8 mouse cellular contexts compared by ENCODE assay signal in the genomic region with DNA sequence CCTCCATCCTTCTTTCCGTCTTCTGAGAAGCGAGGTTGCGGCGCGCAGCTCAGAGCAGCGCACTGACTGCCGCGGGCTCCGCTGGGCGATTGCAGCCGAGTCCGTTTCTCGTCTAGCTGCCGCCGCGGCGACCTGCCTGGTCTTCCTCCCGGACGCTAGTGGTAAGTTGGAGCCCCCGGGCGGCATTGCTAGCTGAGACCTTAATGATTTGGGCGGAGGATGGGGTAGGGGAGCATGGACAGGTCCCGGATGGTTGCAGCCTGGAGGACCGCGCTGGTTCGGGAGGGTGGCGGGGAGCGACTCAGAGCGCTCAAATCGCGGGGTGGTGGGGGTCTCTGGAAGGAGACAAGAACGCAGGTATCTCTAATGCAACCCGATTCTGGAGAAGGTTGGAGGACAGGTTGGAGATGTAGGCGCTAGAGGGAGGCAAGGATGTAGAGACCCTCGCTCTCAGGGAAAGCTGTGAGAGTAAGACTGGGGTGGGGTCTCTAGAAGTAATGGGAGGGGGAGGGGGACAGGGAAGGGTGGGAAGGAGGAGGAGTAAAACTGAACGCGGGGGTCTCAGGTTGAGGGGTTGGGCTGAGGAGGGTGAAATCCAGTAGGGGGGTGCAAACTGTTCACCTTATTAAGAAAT. TPM values are rescaled to one million over a fixed set of nuclear protein-coding genes. Genes with fewer than 3 reads are reported as not detected.
DNase-seq lines count a peak whose midpoint lies in the region; ATAC-seq lines count a peak whose summit lies in the region.

No protein-coding gene starts in this region.

- H3K4me3 ChIP-seq in lung, embryonic 16.5 days (ENCODE audit: low read length): peak overlapping the region; percentile 0; the same call in 1 of the 2 replicates
- H3K4me3 ChIP-seq in neural tube, embryonic 15.5 days (replicated peaks): peak overlapping the region; percentile 47

- no peak for ATAC-seq in cerebellum, adult (ENCODE audit: insufficient number of reproducible peaks, low FRiP score, low TSS enrichment)
- no peak for ATAC-seq in lung, embryonic 16.5 days (ENCODE audit: low read depth)
- ATAC-seq in neural tube, embryonic 15.5 days (ENCODE audit: low FRiP score): peak; percentile 83

- 14% methylated on average over 33 of the region's 37 CpGs for WGBS in lung, embryonic 16.5 days
- 20% methylated on average over 37 of the region's 37 CpGs for WGBS in neural tube, embryonic 15.5 days

- H3K9ac ChIP-seq in lung, embryonic 16.5 days (ENCODE audit: low read length): no peak overlapping the region
- H3K9ac ChIP-seq in neural tube, embryonic 15.5 days (replicated peaks): peak overlapping the region; percentile 47

- H3K4me2 ChIP-seq in lung, embryonic 16.5 days (ENCODE audit: low read depth, low read length): peak overlapping the region; percentile 20
- H3K4me2 ChIP-seq in neural tube, embryonic 15.5 days: peak overlapping the region; percentile 67

- H3K4me1 ChIP-seq in lung, embryonic 16.5 days (replicated peaks; ENCODE audit: control insufficient read depth, insufficient read depth, low read length): no peaks in the 10 kb centered on the region
- H3K4me1 ChIP-seq in neural tube, embryonic 15.5 days: no peaks in the 10 kb centered on the region

- H3K27ac ChIP-seq in lung, embryonic 16.5 days (ENCODE audit: low read length): no peak overlapping the region
- 0 out of 2 replicates have a peak overlapping the region, but pooled peaks have one; percentile 51 for H3K27ac ChIP-seq in neural tube, embryonic 15.5 days (replicated peaks)

- peak; percentile 32 to 41 for DNase-seq in cerebellum, postnatal 14 days
- DNase-seq in lung, postnatal 14 days: no peak
- DNase-seq in left cerebral cortex, postnatal 25 days (ENCODE audit: low spot score in 2 of 2): peak; percentile 16 to 35
- no peak for DNase-seq in adrenal gland, postnatal 10 days
- DNase-seq in layer of hippocampus, adult 11-12 months (ENCODE audit: low spot score): no peak

- peaks cover 20% of the 10 kb centered on the region; the same call in 1 of the 2 replicates for H3K27me3 ChIP-seq in lung, embryonic 16.5 days (ENCODE audit: control insufficient read depth, insufficient read depth, low read depth, low read length)
- peaks cover 13% of the 10 kb centered on the region; the same call in 1 of the 2 replicates for H3K27me3 ChIP-seq in neural tube, embryonic 15.5 days (replicated peaks)

- H3K9me3 ChIP-seq in lung, embryonic 16.5 days (ENCODE audit: control insufficient read depth, low read length): no peaks in the 10 kb centered on the region
- H3K9me3 ChIP-seq in neural tube, embryonic 15.5 days (replicated peaks): no peaks in the 10 kb centered on the region

- H3K36me3 ChIP-seq in lung, embryonic 16.5 days (ENCODE audit: control insufficient read depth, insufficient read depth, low read length): no peaks in the 10 kb centered on the region
- H3K36me3 ChIP-seq in neural tube, embryonic 15.5 days: no peaks in the 10 kb centered on the region

- intact Hi-C loops in left cerebral cortex, postnatal 25 days (cut with DNase I): no loop called here

RNA-seq across cellular contexts. Expression of a gene that starts 0.7 kb away (rescaled TPM):
- polyA plus RNA-seq in lung, embryonic 16.5 days (2015; fragmentation: Nextera tagmentation; extraction: Ambion mirVana): 0.25 TPM in 1 of 2 replicates, not detected in the other
- 10 to 100 TPM; 27.1 to 42.8 TPM for total RNA-seq in left cerebral cortex, postnatal 25 days (2021)
- polyA plus RNA-seq in neural tube, embryonic 15.5 days (2015; fragmentation: Nextera tagmentation; extraction: Ambion mirVana): 4.1 TPM in 2 replicates
- not detected for total RNA-seq in adrenal gland, postnatal 10 days (2021)

Comparison
In these comparisons a context has a peak if more than half of its experiments do, and no peak if none do; other contexts are left out.
1. DNase-seq: peak in cerebellum, postnatal 14 days (2 of 2) and left cerebral cortex, postnatal 25 days (2 of 2); none in lung, postnatal 14 days (single experiment), adrenal gland, postnatal 10 days (single experiment) and layer of hippocampus, adult 11-12 months (single experiment).
2. RNA of a gene that starts 0.7 kb away (total RNA-seq): 27.1 to 42.8 TPM in left cerebral cortex, postnatal 25 days; not detected in adrenal gland, postnatal 10 days; every median in the first group is over 10 times any median in the second.